Mouse (Mus musculus) ES-CJ7 (cell line): ENCODE results near the gene Cpsf6.

Experiments used
- DNase-seq: peaks from one replicate; pipeline ENCODE4 v3.0.0; 2011; ENCODE audit warnings: low read depth, low spot score

Gene Cpsf6

GRCm38 (mm10) chr10:117379908-117380307, at the start of gene Cpsf6:
Cpsf6 (minus strand) TSS chr10:117380015.
- DNase-seq, result peak; percentile 71

GRCm38 (mm10) chr10:117426615-117426969, 46.8 kb upstream of the Cpsf6 start:
- no peak for DNase-seq

GRCm38 (mm10) chr10:117425907-117426614, 46.2 kb upstream of the Cpsf6 start:
- peak; percentile 62 for DNase-seq

GRCm38 (mm10) chr10:117425013-117425412, 45.2 kb upstream of the Cpsf6 start:
- DNase-seq, result no peak

- no peak for DNase-seq
Observed at GRCm38 (mm10) chr10:117424146-117424905, 44.5 kb upstream of the Cpsf6 start.

GRCm38 (mm10) chr10:117423025-117424002, 43.5 kb upstream of the Cpsf6 start:
- no peak for DNase-seq

GRCm38 (mm10) chr10:117422174-117422808, 42.5 kb upstream of the Cpsf6 start:
- DNase-seq, result no peak

GRCm38 (mm10) chr10:117421283-117422107, 41.7 kb upstream of the Cpsf6 start:
- DNase-seq, result no peak

GRCm38 (mm10) chr10:117420502-117421282, 40.9 kb upstream of the Cpsf6 start:
- DNase-seq, result no peak

GRCm38 (mm10) chr10:117419577-117420290, 39.9 kb upstream of the Cpsf6 start:
- DNase-seq, result no peak

GRCm38 (mm10) chr10:117418668-117419237, 38.9 kb upstream of the Cpsf6 start:
- DNase-seq, result peak; percentile 48

GRCm38 (mm10) chr10:117417772-117418667, 38.2 kb upstream of the Cpsf6 start:
- peak; percentile 67 for DNase-seq

GRCm38 (mm10) chr10:117417470-117417767, 37.6 kb upstream of the Cpsf6 start:
- DNase-seq, result peak; percentile 44

GRCm38 (mm10) chr10:117416636-117417469, 37.0 kb upstream of the Cpsf6 start:
- DNase-seq, result no peak

- no peak for DNase-seq
Observed at GRCm38 (mm10) chr10:117416095-117416494, 36.3 kb upstream of the Cpsf6 start.

- no peak for DNase-seq
Observed at GRCm38 (mm10) chr10:117415364-117416057, 35.7 kb upstream of the Cpsf6 start.
